Mouse (Mus musculus) embryonic fibroblast, embryonic 13.5 days (primary cell): ENCODE data around the gene Rtn1. TPM values are rescaled to one million over a fixed set of nuclear protein-coding genes. Genes with fewer than 3 reads are reported as not detected.
"Not testable (repeated sequence)": the region's sequence is repeated elsewhere in the genome, so short reads cannot be mapped to it uniquely, and the experiment has no call there.

Source experiments
- H3K27ac ChIP-seq: 2 replicates; pipeline ENCODE4 v1.5.1; 2012; ENCODE audit warnings: low read length, control low read depth, inconsistent platforms; ENCODE audit not compliant: insufficient read depth
- H3K4me1 ChIP-seq: 2 replicates; pipeline ENCODE4 v1.6.1; 2011; ENCODE audit warnings: low read length; ENCODE audit not compliant: control insufficient read depth, insufficient read depth
- H3K4me3 ChIP-seq: 2 replicates; pipeline ENCODE4 v1.5.1; 2011; ENCODE audit warnings: mild to moderate bottlenecking, control low read depth, low read length; ENCODE audit not compliant: insufficient read depth
- CTCF ChIP-seq: IDR thresholded peaks from 2 replicates; pipeline ENCODE4 v1.5.1; 2011; ENCODE audit warnings: mild to moderate bottlenecking, control low read depth, low read length, moderate library complexity, borderline replicate concordance; ENCODE audit not compliant: insufficient read depth
- POLR2A ChIP-seq: IDR thresholded peaks from 2 replicates; pipeline ENCODE4 v1.6.1; 2011; ENCODE audit warnings: low read depth, mild to moderate bottlenecking, control low read depth, low read length, moderate library complexity
- polyA plus RNA-seq: library from polyadenylated mRNA; stranded (reverse); fragments of >200 nt; gene quantifications from 2 replicates; pipeline ENCODE4 v1.2.4, GENCODE M21; 2011; ENCODE audit warnings: low read depth; ENCODE audit not compliant: missing spikeins, insufficient read length

Gene Rtn1
- polyA plus RNA-seq, 1 experiment: 0.90 TPM

DNA sequence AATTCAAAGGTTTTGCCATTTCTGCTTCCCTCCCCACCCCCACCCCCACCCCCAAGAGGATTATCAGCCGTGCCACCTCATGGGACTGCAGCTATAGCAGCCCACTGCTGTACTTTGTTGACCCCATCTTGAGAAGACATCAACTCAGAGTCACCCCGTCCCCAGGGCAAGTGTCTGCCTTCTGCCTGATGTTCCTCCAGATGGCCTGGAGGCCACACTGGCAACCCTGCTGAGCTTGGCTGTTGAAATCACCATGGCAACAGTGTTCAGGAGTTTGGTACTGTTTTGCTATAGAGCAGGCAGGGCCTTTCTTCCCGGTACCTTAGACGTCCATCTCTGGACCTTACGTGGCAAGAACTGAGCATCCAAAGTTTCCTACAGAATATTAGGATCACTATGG lies 103.9 kb downstream of the Rtn1 start:
- Histone ChIP-seq H3K27ac (no peak overlapping the region), H3K4me3 (no peak overlapping the region), H3K4me1 (no peaks in the 10 kb centered on the region)
- no peak for TF ChIP-seq POLR2A
- TF ChIP-seq CTCF: no peak

- H3K4me1 ChIP-seq: no peaks in the 10 kb centered on the region
- no peak overlapping the region for H3K27ac ChIP-seq
- H3K4me3 ChIP-seq: no peak overlapping the region
- TF ChIP-seq POLR2A (no peak), CTCF (no peak)
These were observed 104.5 kb downstream of the Rtn1 start for GRCm38 (mm10) chr12:72304347-72304688.

DNA sequence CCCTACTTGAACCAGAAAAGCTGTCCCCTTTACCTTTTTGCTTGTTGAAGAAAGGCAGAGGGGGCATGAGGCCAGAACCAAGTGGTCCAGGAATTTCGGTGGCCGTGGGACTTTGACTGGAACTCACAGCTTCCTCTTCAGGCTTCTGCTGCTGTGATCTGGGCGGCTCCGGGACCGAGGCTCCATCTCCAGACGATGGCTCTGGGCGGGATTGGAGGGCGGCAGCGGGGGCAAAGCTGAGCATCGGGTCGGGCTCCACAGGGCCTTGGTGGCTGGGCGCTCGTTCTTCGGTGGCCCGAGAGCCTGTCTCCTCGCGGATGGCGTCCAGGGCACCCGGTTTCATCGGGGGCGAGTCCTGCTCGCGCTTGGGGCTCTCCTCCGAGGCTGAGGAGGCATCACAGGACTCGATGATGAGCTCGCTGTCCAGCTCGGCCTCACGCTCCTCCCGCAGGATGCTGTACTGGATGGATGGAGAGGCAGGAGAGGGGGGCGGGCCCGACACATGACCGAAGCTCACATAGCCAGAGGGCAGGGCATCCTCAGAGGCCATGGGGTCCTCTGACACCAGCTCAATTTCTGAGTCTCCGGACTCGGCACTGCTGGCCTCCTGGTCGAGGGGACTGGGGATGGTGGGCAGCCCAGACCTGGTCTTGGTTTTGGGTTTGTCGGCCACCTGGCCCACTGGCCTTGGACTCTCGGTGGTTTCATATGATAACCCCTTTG lies 105.1 kb downstream of the Rtn1 start:
- Histone ChIP-seq H3K27ac (no peak overlapping the region), H3K4me1 (no peaks in the 10 kb centered on the region), H3K4me3 (no peak overlapping the region)
- TF ChIP-seq CTCF (no peak), POLR2A (no peak)

- Histone ChIP-seq H3K27ac (no peak overlapping the region), H3K4me3 (no peak overlapping the region), H3K4me1 (0 out of 2 replicates have a peak, but pooled peaks cover 2% of the 10 kb centered on the region)
- TF ChIP-seq CTCF: no peak
- TF ChIP-seq POLR2A: no peak
These were observed 107.4 kb downstream of the Rtn1 start for GRCm38 (mm10) chr12:72301431-72301830.

DNA sequence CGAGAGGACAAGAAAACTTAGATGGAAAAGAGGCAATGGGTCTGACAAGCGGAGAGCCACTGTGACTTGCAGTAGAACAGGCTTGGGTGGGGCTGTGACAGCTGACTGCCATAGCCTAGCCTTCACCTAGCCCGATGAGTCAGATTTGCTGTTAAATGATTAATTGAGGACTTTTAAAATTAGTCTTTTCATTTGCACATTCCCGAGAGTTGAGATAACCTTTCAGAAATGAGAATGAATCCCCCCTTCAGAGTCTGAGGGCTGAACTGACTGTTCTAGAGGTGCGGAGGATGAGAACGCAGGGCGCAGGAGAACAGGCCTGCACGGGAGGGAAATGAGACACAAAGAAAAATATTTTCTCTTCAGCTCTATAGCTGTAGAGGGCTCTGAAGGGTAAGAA lies 107.9 kb downstream of the Rtn1 start:
- Histone ChIP-seq H3K27ac (no peak overlapping the region), H3K4me1 (0 out of 2 replicates have a peak, but pooled peaks cover 2% of the 10 kb centered on the region), H3K4me3 (no peak overlapping the region)
- TF ChIP-seq CTCF (no peak), POLR2A (no peak)

DNA sequence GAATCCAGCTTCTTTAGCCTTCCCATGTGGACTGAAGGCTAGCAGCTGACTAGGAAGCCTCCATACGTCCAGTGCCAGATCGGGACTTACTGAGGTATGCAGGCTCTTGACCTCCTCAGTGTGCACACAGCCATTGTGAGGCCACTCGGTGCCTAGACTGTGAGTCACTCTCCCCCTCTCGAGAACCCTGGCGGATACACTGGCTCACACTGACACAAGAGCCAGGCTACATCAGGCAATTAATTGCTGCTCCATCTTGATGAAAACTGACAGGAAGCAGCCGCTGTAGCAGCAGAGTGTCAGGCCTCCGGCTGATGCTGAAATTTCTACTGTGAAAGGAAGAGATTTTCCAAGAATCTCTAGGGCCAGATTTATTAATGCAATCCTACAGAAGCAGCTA lies 110.6 kb downstream of the Rtn1 start:
- H3K4me1 ChIP-seq: 0 out of 2 replicates have a peak, but pooled peaks cover 2% of the 10 kb centered on the region
- no peak overlapping the region for H3K4me3 ChIP-seq
- TF ChIP-seq POLR2A (no peak), CTCF (no peak)
- no peak overlapping the region for H3K27ac ChIP-seq

DNA sequence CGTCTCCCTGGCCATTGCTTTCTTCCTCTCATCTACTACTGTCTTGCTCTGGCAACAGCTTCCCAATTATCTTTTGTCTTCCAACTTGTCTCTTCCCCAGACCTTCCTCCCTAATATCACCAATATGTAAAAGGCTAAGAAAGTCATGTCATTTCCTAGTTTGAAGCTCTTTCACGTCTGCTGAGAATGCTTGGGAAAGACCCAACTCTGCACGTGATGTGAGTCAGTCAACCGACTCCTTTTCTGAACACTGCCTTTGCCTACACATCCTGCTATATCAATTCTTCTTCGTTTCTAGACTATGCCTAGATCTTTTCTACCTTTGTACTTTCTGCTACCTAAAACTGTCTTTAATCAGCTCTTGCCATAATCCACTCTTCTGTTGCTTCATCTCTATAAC lies 112.3 kb downstream of the Rtn1 start:
- no peak for TF ChIP-seq POLR2A
- no peak for TF ChIP-seq CTCF
- no peak overlapping the region for H3K4me3 ChIP-seq
- 0 out of 2 replicates have a peak, but pooled peaks cover 2% of the 10 kb centered on the region for H3K4me1 ChIP-seq
- no peak overlapping the region for H3K27ac ChIP-seq

DNA sequence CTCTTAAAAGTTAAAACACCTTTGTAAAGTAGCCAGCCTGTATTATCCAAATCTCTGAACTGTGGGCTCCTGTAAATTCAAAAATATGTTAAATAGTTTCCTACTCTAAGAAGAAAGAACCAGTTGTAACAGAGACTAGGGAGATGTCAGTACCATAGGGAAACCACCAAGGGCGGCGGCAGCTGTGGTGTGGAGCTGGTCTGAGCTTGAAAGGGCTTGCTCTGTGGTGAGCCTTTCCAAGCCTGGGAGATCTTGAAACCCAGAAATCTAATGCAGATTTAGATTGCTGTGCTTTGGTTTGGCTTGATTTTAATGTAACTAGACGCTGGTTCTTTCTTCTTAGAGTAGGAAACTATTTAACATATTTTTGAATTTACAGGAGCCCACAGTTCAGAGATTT lies 115.7 kb downstream of the Rtn1 start:
- H3K4me3 ChIP-seq, H3K4me1 ChIP-seq, H3K27ac ChIP-seq: not testable (repeated sequence)

- no peak overlapping the region for H3K27ac ChIP-seq
- no peak for TF ChIP-seq POLR2A
- no peak for TF ChIP-seq CTCF
- H3K4me1 ChIP-seq: no peaks in the 10 kb centered on the region
- no peak overlapping the region for H3K4me3 ChIP-seq
These were observed 116.3 kb downstream of the Rtn1 start for GRCm38 (mm10) chr12:72292566-72292965.

GRCm38 (mm10) chr12:72291266-72291665 lies 117.6 kb downstream of the Rtn1 start:
- Histone ChIP-seq H3K4me1 (no peaks in the 10 kb centered on the region), H3K4me3 (no peak overlapping the region), H3K27ac (no peak overlapping the region)
- TF ChIP-seq POLR2A (no peak), CTCF (no peak)

- no peak for TF ChIP-seq POLR2A
- no peak for TF ChIP-seq CTCF
- Histone ChIP-seq H3K4me3 (no peak overlapping the region), H3K27ac (no peak overlapping the region), H3K4me1 (no peaks in the 10 kb centered on the region)
These were observed 120.6 kb downstream of the Rtn1 start for GRCm38 (mm10) chr12:72288215-72288614.
